Mouse (Mus musculus): ENCODE measurements around the gene Dnph1. TPM values are rescaled to one million over a fixed set of nuclear protein-coding genes. Genes with fewer than 3 reads are reported as not detected.

Gene Dnph1
- total RNA-seq, 2 experiments from 2014 or later: 4.9 to 5.2 TPM

- DNase-seq: no peak
Observed at GRCm38 (mm10) chr17:46503847-46504638, 7.5 kb downstream of the Dnph1 start.

GRCm38 (mm10) chr17:46505617-46506016, 9.1 kb downstream of the Dnph1 start:
- no peak for DNase-seq

DNA sequence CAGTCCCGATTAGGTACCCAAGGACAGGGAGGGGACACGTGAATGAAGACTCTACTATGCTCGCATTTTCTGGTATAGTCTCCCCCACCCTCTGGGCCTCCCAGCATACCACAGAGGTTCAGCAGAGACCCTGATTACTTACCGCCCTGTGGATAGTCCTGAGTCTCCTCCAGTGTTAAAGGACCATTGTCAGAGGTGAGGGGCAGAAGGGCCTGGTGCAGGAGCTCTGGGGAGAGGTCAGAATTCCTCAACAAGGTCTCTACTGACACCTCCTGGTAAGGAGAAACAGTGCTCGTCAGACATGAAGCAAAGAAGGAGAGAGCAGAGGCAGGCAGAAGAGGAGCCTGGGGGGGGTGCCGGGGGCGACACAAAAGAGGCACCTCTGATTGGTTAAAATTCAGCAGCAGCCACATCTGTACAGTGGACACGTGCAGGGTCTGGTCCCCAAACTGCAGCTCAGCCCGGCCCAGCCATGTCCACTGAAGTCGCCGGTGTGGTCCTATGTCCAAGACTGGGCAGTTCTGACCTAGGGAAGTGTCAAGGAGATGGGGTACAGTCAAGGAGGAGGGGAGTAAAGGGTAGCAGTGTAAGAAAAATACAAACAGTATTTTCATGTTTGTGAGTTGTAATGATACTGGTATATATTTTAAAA, 14.7 kb downstream of the Dnph1 start:
- no peak for DNase-seq

DNA sequence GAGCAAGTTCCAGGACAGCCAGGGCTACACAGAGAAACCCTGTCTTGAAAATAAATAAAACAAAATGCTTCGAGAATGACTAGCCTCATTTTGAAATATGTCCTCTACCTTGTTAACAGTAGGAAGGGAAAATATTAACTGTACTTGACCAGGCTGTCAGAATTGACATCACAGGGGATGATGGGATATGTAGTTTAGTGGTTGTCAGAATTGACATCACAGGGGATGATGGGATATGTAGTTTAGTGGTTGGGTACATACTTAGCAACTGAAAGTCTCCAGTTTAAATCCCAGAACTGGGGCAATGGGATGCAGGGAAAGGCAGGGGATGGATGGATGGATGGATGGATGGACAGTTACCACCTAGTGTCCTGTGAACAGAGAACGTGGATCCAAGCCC, 16.8 kb downstream of the Dnph1 start:
- no peak for DNase-seq

DNA sequence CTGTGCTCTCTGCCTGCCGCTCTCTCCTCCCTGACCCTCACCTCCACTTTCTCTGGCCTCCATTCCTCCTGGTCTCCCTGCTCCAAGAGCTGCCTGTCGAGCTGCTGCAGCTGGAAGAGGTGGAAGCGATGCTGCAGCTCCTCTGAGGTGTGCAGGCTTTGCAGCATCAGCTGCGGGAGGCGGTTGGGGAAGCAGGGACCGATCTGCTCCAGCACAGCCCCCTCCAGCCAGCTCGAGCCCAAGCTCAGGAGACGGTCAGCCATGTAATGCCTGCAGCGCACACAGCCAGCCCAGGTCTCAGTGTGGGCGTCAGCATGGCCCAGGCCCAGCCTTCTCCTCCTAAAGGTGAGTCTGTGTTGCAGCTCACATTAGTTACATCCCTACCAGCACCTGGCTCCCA, 23.5 kb downstream of the Dnph1 start:
- DNase-seq: no peak

GRCm38 (mm10) chr17:46520385-46520979, 24.0 kb downstream of the Dnph1 start:
- no peak for DNase-seq

DNA sequence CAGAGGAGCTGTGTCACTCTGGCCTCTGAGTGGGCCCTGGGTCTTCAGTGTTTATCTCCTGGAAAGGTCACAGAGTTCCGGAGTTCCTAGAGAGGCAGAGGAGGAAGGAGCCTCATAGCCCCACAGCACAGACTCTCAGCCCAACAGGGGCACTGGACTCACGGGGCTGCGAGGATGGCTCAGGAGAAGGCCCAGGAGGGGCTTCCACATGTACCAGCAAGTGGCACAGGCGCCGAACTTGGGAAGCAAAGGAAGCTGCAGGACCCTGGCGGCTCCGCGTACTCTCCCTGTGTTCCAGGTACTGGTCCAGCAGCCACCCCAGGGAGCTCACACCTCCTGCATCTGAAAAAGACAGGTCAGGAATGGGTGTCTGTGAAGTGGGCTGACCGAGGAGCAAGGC, 24.7 kb downstream of the Dnph1 start:
- no peak for DNase-seq

- no peak for DNase-seq
Observed at GRCm38 (mm10) chr17:46521963-46522668, 25.6 kb downstream of the Dnph1 start.

DNA sequence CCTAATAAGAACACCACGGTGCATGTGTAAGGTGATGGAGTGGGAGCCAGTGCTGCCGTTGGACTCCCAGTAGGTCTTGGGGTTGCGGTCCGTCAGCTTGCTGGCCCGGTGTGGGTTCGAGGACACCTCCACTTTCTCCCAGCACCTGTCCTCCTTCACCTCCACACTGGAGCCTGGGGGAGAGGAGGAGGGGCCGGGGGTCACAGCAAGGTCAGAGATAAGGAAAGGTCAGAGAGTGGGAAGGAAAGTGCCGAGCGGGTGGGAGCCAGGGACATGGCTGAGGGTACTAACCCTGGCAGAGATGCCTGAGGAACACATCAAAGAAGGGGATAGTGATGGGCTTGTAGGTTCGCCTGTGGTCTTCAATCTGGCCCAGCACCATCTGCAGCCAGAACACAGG, 28.6 kb downstream of the Dnph1 start:
- no peak for DNase-seq

GRCm38 (mm10) chr17:46525579-46526307, 29.2 kb downstream of the Dnph1 start:
- DNase-seq: peak; percentile 86

- no peak for DNase-seq
Observed at GRCm38 (mm10) chr17:46543661-46544060, 47.1 kb downstream of the Dnph1 start.

GRCm38 (mm10) chr17:46545813-46546564, 49.5 kb downstream of the Dnph1 start, which contains the start of gene Cul9:
Cul9 (minus strand) TSS chr17:46546388.
- DNase-seq: peak; percentile 76

- no peak for DNase-seq
Observed at GRCm38 (mm10) chr17:46546591-46546990, 50.1 kb downstream of the Dnph1 start.

- no peak for DNase-seq
Observed at GRCm38 (mm10) chr17:46546995-46547394, 50.5 kb downstream of the Dnph1 start.

DNA sequence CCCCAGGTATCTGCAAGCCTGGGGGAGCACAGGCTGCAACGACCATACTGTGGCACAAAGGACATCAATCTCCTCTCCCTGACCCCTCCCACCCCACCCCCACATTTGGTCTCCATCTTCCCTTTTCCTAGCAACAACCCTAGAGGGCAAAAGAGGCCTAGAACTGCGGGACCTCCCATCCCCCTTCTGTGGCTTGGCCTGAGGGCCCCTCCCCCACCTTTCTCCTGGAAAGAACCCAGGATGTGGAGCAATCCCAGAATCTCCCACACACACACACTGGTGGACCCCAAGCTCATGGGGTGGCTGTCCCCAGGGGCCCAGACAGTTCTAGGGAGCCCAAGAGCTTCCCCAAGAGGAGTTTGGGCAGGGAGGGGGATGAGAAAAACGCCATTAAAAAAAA, 51.4 kb downstream of the Dnph1 start:
- no peak for DNase-seq

DNA sequence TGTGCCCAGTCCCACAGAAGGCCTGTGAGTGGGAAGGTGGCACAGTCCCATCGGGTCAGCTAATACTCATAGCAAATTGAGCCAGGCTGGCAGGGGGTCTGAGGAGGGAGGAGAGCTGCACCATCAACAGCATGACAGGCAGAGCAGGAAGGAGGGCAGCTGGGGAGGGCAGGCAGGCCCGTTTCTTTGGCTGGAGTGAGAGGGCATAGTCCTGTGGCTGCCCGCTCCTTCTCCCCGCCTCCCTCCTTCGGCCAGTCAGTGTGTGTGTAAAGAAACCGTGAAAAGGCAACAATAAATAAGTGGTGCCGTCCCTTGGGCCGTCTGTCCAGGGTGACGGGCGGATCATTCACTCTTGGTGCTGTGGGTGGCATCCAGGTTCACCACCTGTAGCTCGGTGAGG, 52.2 kb downstream of the Dnph1 start:
- no peak for DNase-seq

DNA sequence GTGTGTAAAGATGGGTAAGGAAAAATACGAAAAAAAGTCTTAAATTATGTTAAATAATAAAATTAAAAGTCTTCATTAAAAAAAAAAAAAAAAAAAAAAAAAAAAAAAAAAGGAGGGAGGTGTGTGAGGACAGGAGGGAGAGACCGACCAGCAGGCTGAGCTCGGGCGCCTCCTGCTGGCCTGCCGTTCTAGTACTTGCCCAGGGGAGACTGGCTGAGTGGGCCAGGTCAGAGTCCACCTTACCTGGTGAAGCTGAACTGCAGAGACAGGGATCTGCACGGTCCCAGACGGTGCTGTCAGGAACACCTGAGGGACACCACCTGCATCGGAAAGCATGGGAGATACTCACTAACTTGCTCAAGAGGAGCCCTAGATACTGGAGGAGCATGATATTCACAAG, 52.7 kb downstream of the Dnph1 start:
- DNase-seq: peak; percentile 65
